Mouse (Mus musculus) brain, embryonic 14.5 days (tissue): ENCODE data around the gene Pex1. TPM values are rescaled to one million over a fixed set of nuclear protein-coding genes. Genes with fewer than 3 reads are reported as not detected.

Experiments used
- DNase-seq: peaks from one replicate; pipeline ENCODE4 v3.0.0-alpha.2; 2011; ENCODE audit warnings: low read depth
- CTCF ChIP-seq: fragments of 200-500 bp; IDR thresholded peaks from 2 replicates; pipeline ENCODE4 v1.5.1; 2012; ENCODE audit warnings: inconsistent platforms, mild to moderate bottlenecking, moderate library complexity, borderline replicate concordance; ENCODE audit not compliant: insufficient read depth, insufficient read length; ENCODE audit errors: extremely low read depth
- POLR2A ChIP-seq: fragments of 200-500 bp; IDR thresholded peaks from 2 replicates; pipeline ENCODE4 v1.6.1; 2012; ENCODE audit warnings: mild to moderate bottlenecking, inconsistent platforms, borderline replicate concordance; ENCODE audit not compliant: poor library complexity, insufficient read depth, insufficient read length, severe bottlenecking; ENCODE audit errors: extremely low read depth
- polyA plus RNA-seq: library from polyadenylated mRNA; depleted of rRNA; stranded (reverse); fragments of >200 nt; gene quantifications from 2 replicates; pipeline ENCODE4 v1.2.3, GENCODE M21; 2012; rRNA removed

The Pex1 gene
- polyA plus RNA-seq, 1 experiment, result 24.7 TPM

- no peak for DNase-seq
These were observed 70.7 kb downstream of the Pex1 start for GRCm38 (mm10) chr5:3666585-3666984.

DNA sequence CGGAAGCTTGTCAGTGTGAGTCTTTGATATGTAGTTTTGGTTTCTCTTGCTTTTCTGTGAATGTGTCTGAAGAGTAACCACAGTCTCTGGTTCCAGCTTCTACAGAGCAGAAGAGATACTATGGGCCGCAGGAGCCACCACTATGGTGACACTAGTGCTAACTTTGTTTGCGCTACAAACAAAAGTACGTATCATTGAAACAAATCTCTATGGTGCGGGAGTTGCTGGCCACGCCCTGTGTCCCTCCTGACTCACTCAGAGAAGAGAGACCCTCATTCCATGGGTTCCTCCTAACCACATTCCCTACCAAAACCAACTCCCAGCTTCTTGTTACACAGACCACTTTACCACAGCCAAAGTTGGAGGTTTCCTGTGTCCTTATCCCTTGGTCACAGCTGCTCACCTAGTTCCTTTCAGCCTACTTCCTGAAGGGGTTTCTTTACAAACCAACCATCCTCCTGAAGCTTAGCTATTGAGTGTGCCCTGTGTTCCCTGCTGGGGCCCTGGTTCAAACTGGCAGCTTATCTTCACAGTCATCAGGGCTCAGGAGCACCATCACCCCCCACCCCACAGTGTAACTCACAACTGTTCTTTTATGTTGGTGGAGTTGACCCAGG is 74.2 kb downstream of the Pex1 start:
- TF ChIP-seq CTCF (no peak), POLR2A (no peak)
- DNase-seq, result no peak

More at GRCm38 (mm10) chr5:3666585-3666984, 70.7 kb downstream of the Pex1 start:
- TF ChIP-seq POLR2A (no peak), CTCF (no peak)

Other genes starting within 250 kb of the Pex1 start
- 26.6 and 27.1 TPM in 2 replicates for gene Fam133b, start 52.2 kb upstream of the Pex1 start, polyA plus RNA-seq
- gene 1700109H08Rik, start 24.5 kb upstream of the Pex1 start, polyA plus RNA-seq, result 5.5 and 5.8 TPM in 2 replicates
- gene Rbm48, start 519 bp downstream of the Pex1 start, polyA plus RNA-seq, result 11.2 and 12.3 TPM in 2 replicates
- gene Tmbim7, start 55.1 kb downstream of the Pex1 start, polyA plus RNA-seq, result not detected in 2 replicates
- gene Gatad1, start 61.1 kb downstream of the Pex1 start, polyA plus RNA-seq, result 52.7 and 73.9 TPM in 2 replicates
- 19.3 and 27.8 TPM in 2 replicates for gene Ankib1, start 206.9 kb downstream of the Pex1 start, polyA plus RNA-seq
- 46.4 and 50.0 TPM in 2 replicates for gene Krit1, start 207.1 kb downstream of the Pex1 start, polyA plus RNA-seq
- 0.05 and 0.11 TPM in 2 replicates for gene Lrrd1, start 249.1 kb downstream of the Pex1 start, polyA plus RNA-seq